Mouse (Mus musculus) liver, embryonic 12.5 days (tissue): ENCODE measurements around the gene Akap10. TPM values are rescaled to one million over a fixed set of nuclear protein-coding genes. Genes with fewer than 3 reads are reported as not detected.
A peak's percentile ranks its signal among the peaks of the same experiment; 100 is the strongest.
"Not testable (repeated sequence)": the region's sequence is repeated elsewhere in the genome, so short reads cannot be mapped to it uniquely, and the experiment has no call there.

Source experiments
- ATAC-seq: fragments of 200-750 bp; cut with Nextera tagmentation; 2 replicates; pipeline ENCODE4 v1.8.0; 2017; ENCODE audit warnings: moderate number of reproducible peaks, mild to moderate bottlenecking, moderate library complexity
- H3K27ac ChIP-seq: fragments of 300-500 bp; sonication (generic); 2 replicates; pipeline ENCODE4 v1.5.1; 2016; ENCODE audit warnings: mild to moderate bottlenecking
- H3K27me3 ChIP-seq: fragments of 300-500 bp; sonication (generic); replicated peaks from 2 replicates; pipeline ENCODE4 v1.6.1; 2016; ENCODE audit warnings: mild to moderate bottlenecking, moderate library complexity
- H3K36me3 ChIP-seq: fragments of 300-500 bp; sonication (generic); 2 replicates; pipeline ENCODE4 v1.6.1; 2016; ENCODE audit warnings: mild to moderate bottlenecking, moderate library complexity
- H3K4me1 ChIP-seq: fragments of 300-500 bp; sonication (generic); 2 replicates; pipeline ENCODE4 v1.6.1; 2016
- H3K4me2 ChIP-seq: fragments of 300-500 bp; sonication (generic); 2 replicates; pipeline ENCODE4 v1.6.1; 2016; ENCODE audit warnings: mild to moderate bottlenecking, moderate library complexity
- H3K4me3 ChIP-seq: fragments of 300-500 bp; sonication (generic); 2 replicates; pipeline ENCODE4 v1.5.1; 2016; ENCODE audit warnings: mild to moderate bottlenecking, moderate library complexity
- H3K9ac ChIP-seq: fragments of 300-500 bp; sonication (generic); 2 replicates; pipeline ENCODE4 v1.6.1; 2016; ENCODE audit warnings: mild to moderate bottlenecking, moderate library complexity
- H3K9me3 ChIP-seq: fragments of 300-500 bp; sonication (generic); replicated peaks from 2 replicates; pipeline ENCODE4 v1.6.1; 2016; ENCODE audit warnings: mild to moderate bottlenecking, moderate library complexity
- WGBS: fragments of 180-500 bp; shearing (Covaris S2); methylation state at CpG from one replicate; pipeline ENCODE4 v1.1.7; 2016; ENCODE audit not compliant: insufficient replicate concordance; 5-methylcytosine and 5-hydroxymethylcytosine counted together
- polyA plus RNA-seq: library from polyadenylated mRNA; unstranded; fragments of >200 nt; fragmentation: Nextera tagmentation; extraction: Ambion mirVana; gene quantifications from 2 replicates; pipeline ENCODE4 v1.2.1, GENCODE M21; 2016

Gene Akap10
- polyA plus RNA-seq, 1 experiment from 2014 or later, result 14.2 TPM

DNA sequence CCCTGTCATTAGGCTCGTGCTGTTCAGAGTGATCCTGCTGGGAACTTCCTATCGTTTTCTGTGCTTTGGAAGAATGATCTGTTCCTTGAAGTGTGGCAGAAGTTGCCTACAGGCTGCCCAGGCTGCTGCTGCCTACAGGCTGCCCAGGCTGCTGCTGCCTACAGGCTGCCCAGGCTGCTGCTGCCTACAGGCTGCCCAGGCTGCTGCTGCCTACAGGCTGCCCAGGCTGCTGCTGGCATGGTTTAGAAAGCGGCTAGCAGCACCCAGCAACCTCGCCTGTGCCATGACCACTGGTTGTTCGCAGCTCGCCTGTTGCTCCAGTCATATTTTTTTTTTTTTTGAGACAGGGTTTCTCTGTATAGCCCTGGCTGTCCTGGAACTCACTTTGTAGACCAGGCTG, 28.7 kb upstream of the Akap10 start:
- Histone ChIP-seq H3K4me3 (peak overlapping the region; percentile 93), H3K4me1 (peaks cover 74% of the 10 kb centered on the region), H3K4me2 (peak overlapping the region; percentile 85), H3K36me3 (peaks cover 10% of the 10 kb centered on the region; the same call in 1 of the 2 replicates), H3K27ac (peak overlapping the region; percentile 100), H3K9ac (peak overlapping the region; percentile 82), H3K27me3 (peaks cover 12% of the 10 kb centered on the region; the same call in 1 of the 2 replicates)
- 57% methylated on average over 6 of the region's 6 CpGs for WGBS
- ATAC-seq, H3K9me3 ChIP-seq: not testable (repeated sequence)

DNA sequence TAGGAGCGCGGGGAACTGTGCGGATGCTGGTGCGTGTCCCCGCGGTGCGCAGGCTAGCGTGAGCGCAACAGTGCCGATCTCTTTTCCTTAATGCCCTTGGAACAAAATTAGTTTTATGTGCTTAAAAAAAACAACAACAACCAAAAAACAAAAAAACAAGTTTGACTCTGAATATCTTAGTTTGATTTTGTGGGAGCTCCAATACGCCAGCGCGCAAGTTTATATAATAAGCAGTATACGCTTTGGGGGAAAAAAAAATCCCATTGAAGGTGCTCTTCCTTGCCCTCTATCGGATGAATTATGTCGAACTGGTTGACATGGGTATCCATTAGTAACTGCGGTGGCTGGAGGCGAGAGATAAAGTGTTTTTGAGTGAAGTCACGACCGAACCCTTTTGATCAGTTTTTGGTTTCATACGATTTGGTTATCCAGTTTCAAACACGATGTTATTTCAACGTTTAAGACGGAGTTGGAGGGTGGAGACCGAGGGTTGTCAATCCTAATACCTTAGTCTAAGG, 27.3 kb upstream of the Akap10 start:
- 2% methylated on average over 25 of the region's 25 CpGs for WGBS
- H3K27me3 ChIP-seq, result peaks cover 12% of the 10 kb centered on the region; the same call in 1 of the 2 replicates
- H3K9ac ChIP-seq, result peak overlapping the region; percentile 99
- peak overlapping the region; percentile 100 for H3K27ac ChIP-seq
- H3K36me3 ChIP-seq, result peaks cover 6% of the 10 kb centered on the region; the same call in 1 of the 2 replicates
- H3K9me3 ChIP-seq, result no peaks in the 10 kb centered on the region
- H3K4me2 ChIP-seq, result peak overlapping the region; percentile 85
- ATAC-seq, result peak; percentile 83
- peaks cover 61% of the 10 kb centered on the region for H3K4me1 ChIP-seq
- peak overlapping the region; percentile 93 for H3K4me3 ChIP-seq

GRCm38 (mm10) chr11:61956572-61957295, 26.7 kb upstream of the Akap10 start, which contains the start of gene Specc1:
Gene Specc1 (plus strand): TSS chr11:61956763.
- ATAC-seq, result peak; percentile 83
- Histone ChIP-seq H3K9me3 (no peaks in the 10 kb centered on the region), H3K9ac (peak within 1 kb of the TSS; percentile 99), H3K36me3 (no peaks in the 10 kb centered on the region), H3K4me2 (peak within 1 kb of the TSS; percentile 85), H3K4me1 (peaks cover 55% of the 10 kb centered on the region), H3K4me3 (peak within 1 kb of the TSS; percentile 93), H3K27ac (peak within 1 kb of the TSS; percentile 100), H3K27me3 (peaks cover 12% of the 10 kb centered on the region; the same call in 1 of the 2 replicates)
- WGBS, result under 1% methylated on average over 58 of the region's 58 CpGs

DNA sequence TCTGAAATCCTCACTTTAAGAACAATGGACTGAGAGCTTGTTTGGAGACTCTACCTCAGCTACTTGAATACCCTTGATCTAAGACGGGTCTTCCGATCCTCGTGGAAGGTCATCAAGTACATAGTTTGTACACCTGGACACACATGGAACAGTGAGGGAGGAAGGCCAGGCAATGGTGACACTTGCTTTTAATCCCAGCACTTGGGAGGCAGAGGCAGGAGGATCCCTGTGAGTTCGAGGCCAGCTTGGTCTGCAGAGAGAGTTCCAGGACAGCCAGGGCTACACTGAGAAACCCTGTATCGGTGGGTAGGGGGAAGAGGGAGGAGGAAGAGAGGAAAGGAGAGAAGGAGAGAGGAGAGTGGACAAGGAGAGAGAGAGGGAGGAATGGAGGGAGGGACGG, 25.9 kb upstream of the Akap10 start:
- 64% methylated on average over 6 of the region's 6 CpGs for WGBS
- no peaks in the 10 kb centered on the region for H3K9me3 ChIP-seq
- no peak overlapping the region for H3K27ac ChIP-seq
- H3K4me2 ChIP-seq, result peak overlapping the region; percentile 85
- peaks cover 12% of the 10 kb centered on the region; the same call in 1 of the 2 replicates for H3K27me3 ChIP-seq
- H3K4me1 ChIP-seq, result peaks cover 51% of the 10 kb centered on the region
- ATAC-seq, result no peak
- peak overlapping the region; percentile 93 for H3K4me3 ChIP-seq
- no peaks in the 10 kb centered on the region for H3K36me3 ChIP-seq
- no peak overlapping the region for H3K9ac ChIP-seq

- no peak overlapping the region for H3K4me2 ChIP-seq
- H3K27ac ChIP-seq, result no peak overlapping the region
- no peak for ATAC-seq
- H3K4me3 ChIP-seq, result no peak overlapping the region
- no peaks in the 10 kb centered on the region for H3K9me3 ChIP-seq
- H3K27me3 ChIP-seq, result peaks cover 12% of the 10 kb centered on the region; the same call in 1 of the 2 replicates
- no peaks in the 10 kb centered on the region for H3K36me3 ChIP-seq
- WGBS, result 67% methylated on average over 6 of the region's 6 CpGs
- peaks cover 49% of the 10 kb centered on the region for H3K4me1 ChIP-seq
- no peak overlapping the region for H3K9ac ChIP-seq
Observed at GRCm38 (mm10) chr11:61955136-61955535, 25.1 kb upstream of the Akap10 start.

- H3K36me3 ChIP-seq, result no peaks in the 10 kb centered on the region
- peaks cover 31% of the 10 kb centered on the region for H3K4me1 ChIP-seq
- no peaks in the 10 kb centered on the region for H3K9me3 ChIP-seq
- H3K9ac ChIP-seq, result no peak overlapping the region
- H3K4me3 ChIP-seq, result no peak overlapping the region
- H3K27me3 ChIP-seq, result no peaks in the 10 kb centered on the region
- WGBS, result 19% methylated on average over 10 of the region's 10 CpGs
- no peak for ATAC-seq
- 0 out of 2 replicates have a peak overlapping the region, but pooled peaks have one; percentile 24 for H3K4me2 ChIP-seq
- no peak overlapping the region for H3K27ac ChIP-seq
Observed at GRCm38 (mm10) chr11:61950632-61951031, 20.6 kb upstream of the Akap10 start.

- H3K36me3 ChIP-seq, result no peaks in the 10 kb centered on the region
- H3K27ac ChIP-seq, result no peak overlapping the region
- H3K4me2 ChIP-seq, result no peak overlapping the region
- no peak overlapping the region for H3K4me3 ChIP-seq
- under 1% methylated on average over 3 of the region's 3 CpGs for WGBS
- H3K9ac ChIP-seq, result no peak overlapping the region
- no peaks in the 10 kb centered on the region for H3K9me3 ChIP-seq
- H3K4me1 ChIP-seq, result peaks cover 20% of the 10 kb centered on the region
- no peaks in the 10 kb centered on the region; the same call in 1 of the 2 replicates for H3K27me3 ChIP-seq
- ATAC-seq, result no peak
Observed at GRCm38 (mm10) chr11:61949315-61949714, 19.3 kb upstream of the Akap10 start.

- Histone ChIP-seq H3K4me1 (peaks cover 20% of the 10 kb centered on the region), H3K4me3 (no peak overlapping the region), H3K36me3 (no peaks in the 10 kb centered on the region), H3K9ac (no peak overlapping the region), H3K4me2 (no peak overlapping the region), H3K27ac (no peak overlapping the region), H3K27me3 (no peaks in the 10 kb centered on the region; the same call in 1 of the 2 replicates), H3K9me3 (no peaks in the 10 kb centered on the region)
- WGBS, result 68% methylated on average over 4 of the region's 4 CpGs
- no peak for ATAC-seq
Observed at GRCm38 (mm10) chr11:61946608-61947007, 16.6 kb upstream of the Akap10 start.

- 62% methylated on average over 9 of the region's 9 CpGs for WGBS
- Histone ChIP-seq H3K27ac (no peak overlapping the region), H3K9ac (no peak overlapping the region), H3K27me3 (peaks cover 3% of the 10 kb centered on the region), H3K4me2 (no peak overlapping the region), H3K9me3 (no peaks in the 10 kb centered on the region), H3K36me3 (no peaks in the 10 kb centered on the region), H3K4me1 (peaks cover 10% of the 10 kb centered on the region), H3K4me3 (no peak overlapping the region)
- ATAC-seq, result no peak
Observed at GRCm38 (mm10) chr11:61944417-61944816, 14.4 kb upstream of the Akap10 start.

DNA sequence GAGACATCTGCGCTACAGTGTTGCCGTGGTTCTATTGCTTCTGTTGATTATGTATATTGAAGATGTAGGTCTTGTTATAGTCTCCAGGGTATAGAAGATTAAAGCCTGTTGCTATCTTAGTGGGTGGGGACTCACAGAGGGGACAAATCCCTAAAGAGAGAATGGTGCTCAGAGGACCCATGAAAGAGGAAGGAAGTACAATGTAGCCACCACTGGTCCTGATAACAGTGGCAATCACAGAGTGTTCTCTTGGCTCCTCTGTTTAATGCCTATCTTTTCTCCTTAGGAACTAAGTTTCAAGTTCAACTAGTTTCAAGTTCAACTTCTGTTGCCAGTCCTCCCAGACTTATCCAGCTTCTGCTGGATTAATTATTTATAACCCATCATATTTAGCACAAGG, 12.9 kb upstream of the Akap10 start:
- 62% methylated on average over 2 of the region's 2 CpGs for WGBS
- ATAC-seq, result no peak

DNA sequence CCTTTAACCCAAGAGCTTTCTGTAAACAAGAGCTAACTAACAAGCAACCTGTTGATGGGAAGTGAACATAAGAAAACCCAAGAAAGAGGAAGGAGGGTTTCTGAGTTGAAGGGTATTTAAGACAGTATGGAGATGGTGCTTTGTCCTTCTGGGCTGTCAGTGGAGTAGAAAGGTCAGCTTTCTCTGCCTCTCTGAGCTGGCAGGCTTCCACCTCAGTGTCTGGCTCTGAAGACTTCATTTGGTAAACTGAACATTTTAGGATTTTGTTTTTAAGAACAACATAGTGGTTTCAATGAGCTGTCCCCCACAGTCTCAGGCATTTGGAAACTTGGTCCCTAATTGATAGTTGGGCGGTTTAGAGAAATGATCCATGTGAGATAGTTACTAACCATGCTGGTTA, 7.7 kb upstream of the Akap10 start:
- Histone ChIP-seq H3K27me3 (peaks cover 3% of the 10 kb centered on the region), H3K4me2 (no peak overlapping the region), H3K9ac (no peak overlapping the region), H3K27ac (no peak overlapping the region), H3K36me3 (no peaks in the 10 kb centered on the region), H3K4me1 (0 out of 2 replicates have a peak, but pooled peaks cover 4% of the 10 kb centered on the region), H3K9me3 (no peaks in the 10 kb centered on the region), H3K4me3 (no peak overlapping the region)
- no peak for ATAC-seq
- 63% methylated on average over 1 of the region's 1 CpGs for WGBS

More for the DNA sequence above, 12.9 kb upstream of the Akap10 start:
- Histone ChIP-seq H3K4me1 (peaks cover 10% of the 10 kb centered on the region), H3K27me3 (peaks cover 3% of the 10 kb centered on the region), H3K4me2 (no peak overlapping the region), H3K36me3 (no peaks in the 10 kb centered on the region), H3K27ac (no peak overlapping the region), H3K4me3 (no peak overlapping the region), H3K9ac (no peak overlapping the region), H3K9me3 (no peaks in the 10 kb centered on the region)
